Mouse (Mus musculus): Measurements from ENCODE around the gene Surf4. TPM values are rescaled to one million over a fixed set of nuclear protein-coding genes. Genes with fewer than 3 reads are reported as not detected.

The Surf4 gene
- polyA plus RNA-seq, 1 experiment = 644 TPM

- 76% methylated on average over 4 of the region's 4 CpGs for WGBS
- H3K27me3 ChIP-seq (ENCODE audit: control insufficient read depth, insufficient read depth, low read length) = no peaks in the 10 kb centered on the region
- H3K4me3 ChIP-seq (ENCODE audit: low read depth, low read length) = no peak overlapping the region
- TF ChIP-seq CTCF (IDR thresholded peaks at IDR 0.05; ENCODE audit: extremely low read depth, insufficient read length, insufficient replicate concordance, low read depth, low read length) = no peak
- no peak for TF ChIP-seq POLR2A (IDR thresholded peaks at IDR 0.05; ENCODE audit: low read depth, low read length)
- H3K27ac ChIP-seq (ENCODE audit: insufficient read depth, low read depth, low read length) = no peak overlapping the region
- peaks cover 62% of the 10 kb centered on the region for H3K36me3 ChIP-seq (ENCODE audit: control insufficient read depth, insufficient read depth, low read length)
- H3K4me1 ChIP-seq (ENCODE audit: control insufficient read depth, insufficient read depth, insufficient read length, low read length) = peaks cover 9% of the 10 kb centered on the region; the same call in 1 of the 2 replicates
Observed at GRCm38 (mm10) chr2:26952193-26952592, 18.5 kb upstream of the Surf4 start.

- Histone ChIP-seq H3K27me3 (ENCODE audit: control insufficient read depth, insufficient read depth, low read length) (no peaks in the 10 kb centered on the region), H3K4me3 (ENCODE audit: low read depth, low read length) (no peak overlapping the region), H3K27ac (ENCODE audit: insufficient read depth, low read depth, low read length) (no peak overlapping the region), H3K4me1 (ENCODE audit: control insufficient read depth, insufficient read depth, insufficient read length, low read length) (peaks cover 8% of the 10 kb centered on the region; the same call in 1 of the 2 replicates), H3K36me3 (ENCODE audit: control insufficient read depth, insufficient read depth, low read length) (peaks cover 64% of the 10 kb centered on the region)
- 80% methylated on average over 8 of the region's 8 CpGs for WGBS
- TF ChIP-seq CTCF (IDR thresholded peaks at IDR 0.05; ENCODE audit: extremely low read depth, insufficient read length, insufficient replicate concordance, low read depth, low read length) (no peak), POLR2A (IDR thresholded peaks at IDR 0.05; ENCODE audit: low read depth, low read length) (no peak)
Observed at GRCm38 (mm10) chr2:26951346-26951905, 17.7 kb upstream of the Surf4 start.

GRCm38 (mm10) chr2:26950411-26950810 is 16.7 kb upstream of the Surf4 start:
- WGBS = 91% methylated on average over 2 of the region's 2 CpGs
- Histone ChIP-seq H3K4me1 (ENCODE audit: control insufficient read depth, insufficient read depth, insufficient read length, low read length) (peaks cover 1% of the 10 kb centered on the region; the same call in 1 of the 2 replicates), H3K36me3 (ENCODE audit: control insufficient read depth, insufficient read depth, low read length) (peaks cover 53% of the 10 kb centered on the region), H3K27ac (ENCODE audit: insufficient read depth, low read depth, low read length) (no peak overlapping the region), H3K27me3 (ENCODE audit: control insufficient read depth, insufficient read depth, low read length) (no peaks in the 10 kb centered on the region), H3K4me3 (ENCODE audit: low read depth, low read length) (no peak overlapping the region)
- no peak for TF ChIP-seq POLR2A (IDR thresholded peaks at IDR 0.05; ENCODE audit: low read depth, low read length)
- no peak for TF ChIP-seq CTCF (IDR thresholded peaks at IDR 0.05; ENCODE audit: extremely low read depth, insufficient read length, insufficient replicate concordance, low read depth, low read length)

GRCm38 (mm10) chr2:26943253-26943652 is 9.5 kb upstream of the Surf4 start:
- TF ChIP-seq CTCF (IDR thresholded peaks at IDR 0.05; ENCODE audit: extremely low read depth, insufficient read length, insufficient replicate concordance, low read depth, low read length) = no peak
- no peak for TF ChIP-seq POLR2A (IDR thresholded peaks at IDR 0.05; ENCODE audit: low read depth, low read length)
- Histone ChIP-seq H3K4me1 (ENCODE audit: control insufficient read depth, insufficient read depth, insufficient read length, low read length) (peaks cover 27% of the 10 kb centered on the region; the same call in 1 of the 2 replicates), H3K27ac (ENCODE audit: insufficient read depth, low read depth, low read length) (peak overlapping the region; percentile 94), H3K36me3 (ENCODE audit: control insufficient read depth, insufficient read depth, low read length) (peaks cover 7% of the 10 kb centered on the region), H3K4me3 (ENCODE audit: low read depth, low read length) (no peak overlapping the region), H3K27me3 (ENCODE audit: control insufficient read depth, insufficient read depth, low read length) (no peaks in the 10 kb centered on the region)
- WGBS = 16% methylated on average over 3 of the region's 3 CpGs

GRCm38 (mm10) chr2:26941539-26941938 is 7.8 kb upstream of the Surf4 start:
- 48% methylated on average over 5 of the region's 5 CpGs for WGBS

GRCm38 (mm10) chr2:26936425-26936824 is 2.7 kb upstream of the Surf4 start:
- H3K27ac ChIP-seq (ENCODE audit: insufficient read depth, low read depth, low read length) = no peak overlapping the region
- H3K27me3 ChIP-seq (ENCODE audit: control insufficient read depth, insufficient read depth, low read length) = no peaks in the 10 kb centered on the region
- H3K4me3 ChIP-seq (ENCODE audit: low read depth, low read length) = no peak overlapping the region
- no peaks in the 10 kb centered on the region for H3K36me3 ChIP-seq (ENCODE audit: control insufficient read depth, insufficient read depth, low read length)
- TF ChIP-seq POLR2A (IDR thresholded peaks at IDR 0.05; ENCODE audit: low read depth, low read length) = no peak
- TF ChIP-seq CTCF (IDR thresholded peaks at IDR 0.05; ENCODE audit: extremely low read depth, insufficient read length, insufficient replicate concordance, low read depth, low read length) = no peak
- peaks cover 22% of the 10 kb centered on the region for H3K4me1 ChIP-seq (ENCODE audit: control insufficient read depth, insufficient read depth, insufficient read length, low read length)
- WGBS = 42% methylated on average over 1 of the region's 1 CpGs

More at GRCm38 (mm10) chr2:26941539-26941938, 7.8 kb upstream of the Surf4 start:
- H3K4me3 ChIP-seq (ENCODE audit: low read depth, low read length) = no peak overlapping the region
- TF ChIP-seq CTCF (IDR thresholded peaks at IDR 0.05; ENCODE audit: extremely low read depth, insufficient read length, insufficient replicate concordance, low read depth, low read length) (peak; percentile 14; the same call in 1 of the 2 replicates), POLR2A (IDR thresholded peaks at IDR 0.05; ENCODE audit: low read depth, low read length) (no peak)
- H3K36me3 ChIP-seq (ENCODE audit: control insufficient read depth, insufficient read depth, low read length) = peaks cover under 1% of the 10 kb centered on the region; the same call in 1 of the 2 replicates
- no peaks in the 10 kb centered on the region for H3K27me3 ChIP-seq (ENCODE audit: control insufficient read depth, insufficient read depth, low read length)
- H3K27ac ChIP-seq (ENCODE audit: insufficient read depth, low read depth, low read length) = no peak overlapping the region
- peaks cover 27% of the 10 kb centered on the region; the same call in 1 of the 2 replicates for H3K4me1 ChIP-seq (ENCODE audit: control insufficient read depth, insufficient read depth, insufficient read length, low read length)

GRCm38 (mm10) chr2:26935286-26935685 is 1.6 kb upstream of the Surf4 start:
- TF ChIP-seq CTCF (IDR thresholded peaks at IDR 0.05; ENCODE audit: extremely low read depth, insufficient read length, insufficient replicate concordance, low read depth, low read length) (no peak), POLR2A (IDR thresholded peaks at IDR 0.05; ENCODE audit: low read depth, low read length) (no peak)
- no peaks in the 10 kb centered on the region for H3K27me3 ChIP-seq (ENCODE audit: control insufficient read depth, insufficient read depth, low read length)
- peaks cover 27% of the 10 kb centered on the region for H3K4me1 ChIP-seq (ENCODE audit: control insufficient read depth, insufficient read depth, insufficient read length, low read length)
- H3K27ac ChIP-seq (ENCODE audit: insufficient read depth, low read depth, low read length) = peak overlapping the region; percentile 93; the same call in 1 of the 2 replicates
- H3K36me3 ChIP-seq (ENCODE audit: control insufficient read depth, insufficient read depth, low read length) = peaks cover 7% of the 10 kb centered on the region
- no peak overlapping the region for H3K4me3 ChIP-seq (ENCODE audit: low read depth, low read length)
- WGBS = 54% methylated on average over 2 of the region's 2 CpGs
